Mouse (Mus musculus) urinary bladder, adult 2 months (tissue): ENCODE data around the gene Lhfp. TPM values are rescaled to one million over a fixed set of nuclear protein-coding genes. Genes with fewer than 3 reads are reported as not detected.
"Not testable (repeated sequence)": the region's sequence is repeated elsewhere in the genome, so short reads cannot be mapped to it uniquely, and the experiment has no call there.

Experiments used
- DNase-seq: peaks from one replicate; pipeline ENCODE4 v3.0.0; 2022; ENCODE audit warnings: low spot score
- polyA plus RNA-seq: library from polyadenylated mRNA; depleted of rRNA; stranded (reverse); fragments of >200 nt; gene quantifications from 2 replicates; pipeline ENCODE4 v1.2.3, GENCODE M21; 2012

The Lhfp gene
- polyA plus RNA-seq, 1 experiment = 112 TPM

GRCm38 (mm10) chr3:53100210-53100609 lies 58.9 kb downstream of the Lhfp start:
- DNase-seq = no peak

DNA sequence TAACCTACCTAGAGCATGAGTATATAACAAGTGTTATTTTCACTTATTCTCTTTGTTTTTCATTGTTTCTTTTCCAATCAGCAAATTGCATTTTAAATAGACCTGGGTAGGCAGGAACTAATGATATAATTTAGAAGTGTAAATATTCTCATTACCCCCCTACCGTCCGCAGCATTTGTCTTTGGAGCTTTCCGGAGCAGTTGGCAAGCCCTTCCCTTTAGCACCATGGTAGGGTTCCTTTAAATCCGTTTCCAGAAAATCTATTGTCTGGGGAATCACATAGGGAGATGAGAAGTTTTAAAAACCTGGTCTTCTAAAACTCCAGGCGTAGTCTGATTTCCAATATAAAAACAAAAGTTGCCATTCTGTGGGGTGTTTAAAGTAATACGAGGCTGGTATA lies 59.5 kb downstream of the Lhfp start:
- DNase-seq = no peak

DNA sequence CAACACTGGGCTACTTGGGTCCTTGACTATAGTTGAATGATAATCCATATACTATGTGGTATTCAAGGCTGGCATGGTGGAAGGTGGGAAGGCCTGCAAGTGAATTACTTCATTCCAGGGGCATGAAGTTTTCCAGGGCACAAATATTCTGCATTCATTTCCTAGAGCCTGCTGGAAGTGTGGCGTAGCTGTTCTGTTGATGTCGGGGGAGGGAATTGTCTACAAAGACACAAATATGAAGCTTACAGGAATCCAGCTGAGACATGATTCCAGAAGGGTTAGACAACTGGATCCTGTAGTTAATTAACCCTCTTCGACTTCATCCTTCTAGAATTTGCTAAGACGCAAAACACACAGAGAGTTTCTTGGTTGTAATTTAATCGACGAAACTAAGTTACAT lies 60.4 kb downstream of the Lhfp start:
- DNase-seq = no peak

- no peak for DNase-seq
Measured at GRCm38 (mm10) chr3:53102131-53102756, 60.9 kb downstream of the Lhfp start.

- DNase-seq = no peak
Measured at GRCm38 (mm10) chr3:53102757-53103153, 61.4 kb downstream of the Lhfp start.

DNA sequence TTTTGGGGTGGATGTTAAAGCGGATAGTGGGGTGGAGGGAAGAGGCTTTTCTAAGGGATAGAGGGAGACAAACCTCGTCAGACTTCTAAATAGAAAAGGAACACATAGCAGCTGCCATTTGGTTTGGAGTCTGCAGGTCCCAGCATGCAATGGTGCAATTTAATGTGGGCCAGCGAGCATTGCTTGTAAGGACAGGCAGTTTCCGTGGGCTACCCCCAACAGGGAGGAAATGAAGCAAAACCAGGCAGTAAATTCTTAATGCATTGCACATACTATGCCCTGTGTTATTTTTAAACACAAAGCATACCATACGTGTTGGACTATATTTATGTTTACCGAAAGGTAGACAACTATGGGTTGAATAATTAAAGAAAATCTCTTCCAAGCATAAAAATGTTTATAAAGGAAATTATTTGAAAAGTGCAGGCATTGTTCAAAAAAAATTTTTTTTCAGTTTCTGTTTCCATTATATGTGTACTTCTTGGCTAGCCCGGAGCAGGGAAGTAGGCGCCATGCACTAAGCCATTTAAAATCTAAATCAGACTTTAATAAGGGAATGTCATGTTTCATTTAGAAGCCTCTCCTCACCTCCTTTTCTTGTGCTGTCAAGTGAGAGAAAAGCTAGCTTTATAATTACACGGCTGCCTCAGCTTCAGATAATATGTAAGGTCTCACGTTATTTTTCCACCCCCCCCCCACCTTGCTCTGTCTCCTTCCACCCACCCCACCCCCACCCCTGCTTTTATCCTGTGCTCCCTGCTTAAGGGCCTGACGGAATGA lies 67.5 kb downstream of the Lhfp start:
- DNase-seq = no peak

GRCm38 (mm10) chr3:53109879-53110278 lies 68.6 kb downstream of the Lhfp start:
- DNase-seq = no peak

GRCm38 (mm10) chr3:53112048-53112447 lies 70.7 kb downstream of the Lhfp start:
- no peak for DNase-seq

GRCm38 (mm10) chr3:53118755-53119154 lies 77.4 kb downstream of the Lhfp start:
- DNase-seq = not testable (repeated sequence)

DNA sequence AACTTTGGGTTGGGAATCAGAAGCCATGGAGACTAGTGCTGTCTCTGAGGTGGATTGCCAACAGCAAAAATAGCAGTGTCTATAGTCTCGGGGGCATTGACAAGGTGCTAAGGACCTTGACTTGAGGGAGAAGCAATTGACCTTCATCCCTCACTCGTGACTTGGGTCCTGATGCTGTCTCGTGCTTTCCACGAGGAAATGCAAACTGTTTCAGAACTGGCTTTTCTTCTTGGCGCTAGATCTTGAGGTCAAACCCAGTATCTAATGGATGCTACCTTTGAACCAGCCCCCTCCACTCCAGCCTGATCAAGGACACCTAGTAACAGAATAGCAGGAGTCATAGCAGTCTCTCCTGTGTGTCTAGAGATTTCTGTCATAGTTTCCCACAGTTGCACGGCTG lies 78.7 kb downstream of the Lhfp start:
- DNase-seq = no peak

DNA sequence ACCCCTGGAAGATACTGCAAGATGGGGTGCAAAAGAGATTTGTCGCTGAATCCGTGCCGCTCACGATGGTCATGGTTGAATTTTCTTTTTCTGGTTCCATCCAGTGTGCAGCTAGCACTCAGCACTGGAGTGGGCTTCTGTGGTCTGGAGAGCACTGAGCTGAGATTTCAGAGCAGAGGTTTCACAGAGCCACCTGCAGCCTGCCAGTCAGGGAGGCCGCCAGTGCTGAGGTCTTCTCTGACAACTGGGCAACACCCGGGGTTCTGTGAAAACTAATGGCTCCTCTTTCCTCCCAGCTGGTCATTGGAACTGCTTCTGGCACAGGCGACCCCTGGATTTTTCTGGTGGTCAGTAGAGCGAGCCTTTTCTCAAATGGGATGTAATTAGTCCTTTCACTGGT lies 84.2 kb downstream of the Lhfp start:
- DNase-seq = no peak

DNA sequence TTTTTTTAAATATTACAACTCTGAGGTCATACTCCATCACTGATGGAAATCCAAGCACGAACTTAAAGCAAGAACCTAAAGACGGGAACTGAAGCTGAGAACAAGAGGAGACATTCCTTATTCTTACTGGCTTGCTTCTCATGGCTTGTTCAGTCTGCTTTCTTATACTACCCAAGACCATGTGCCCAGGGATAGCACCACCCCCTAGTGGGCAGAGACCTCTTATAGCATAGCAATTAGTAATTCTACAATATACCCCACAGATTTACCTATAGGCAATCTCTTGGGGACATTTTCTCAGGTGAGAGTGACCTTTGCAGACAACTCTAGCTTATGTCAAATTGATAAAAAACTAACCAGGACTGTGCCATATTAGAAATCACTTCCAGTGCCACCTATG lies 97.5 kb downstream of the Lhfp start:
- no peak for DNase-seq

DNA sequence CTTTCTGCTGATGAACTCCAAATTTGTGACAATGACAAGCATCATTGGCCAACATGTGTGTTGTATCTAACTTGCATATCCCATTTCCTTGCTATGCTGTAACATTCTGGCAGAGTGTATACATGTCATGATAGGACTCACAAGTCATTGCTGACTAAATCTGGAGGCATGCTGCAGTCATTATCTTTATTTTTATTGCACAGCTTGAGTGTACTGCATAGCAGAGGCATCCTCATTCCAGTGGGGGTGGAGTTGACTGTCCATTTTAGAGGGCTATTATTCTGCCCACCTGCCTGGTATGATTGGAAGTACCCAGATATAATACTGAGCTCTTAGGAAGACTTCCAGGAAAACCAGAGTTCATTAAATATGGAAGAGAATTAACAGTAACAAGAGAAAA lies 97.9 kb downstream of the Lhfp start:
- no peak for DNase-seq

DNA sequence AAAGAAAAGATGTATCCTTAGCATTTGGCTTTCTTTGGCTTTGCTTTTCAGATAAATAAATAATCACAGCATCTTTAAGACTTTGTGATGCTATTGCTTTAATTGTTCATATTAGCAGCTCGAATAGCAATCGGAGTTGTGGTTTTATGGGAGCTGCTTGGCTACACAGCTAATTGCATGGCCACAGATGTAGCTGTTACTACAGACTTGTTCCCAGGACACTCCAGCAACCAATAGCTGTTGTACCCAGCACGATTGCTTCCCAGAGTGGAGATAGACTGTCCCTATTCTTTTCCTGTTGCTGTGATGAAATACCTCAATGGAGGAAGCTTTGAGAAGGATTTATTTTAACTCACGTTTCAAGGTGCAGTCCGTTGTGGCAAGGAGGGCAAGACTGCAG lies 98.3 kb downstream of the Lhfp start:
- no peak for DNase-seq

DNA sequence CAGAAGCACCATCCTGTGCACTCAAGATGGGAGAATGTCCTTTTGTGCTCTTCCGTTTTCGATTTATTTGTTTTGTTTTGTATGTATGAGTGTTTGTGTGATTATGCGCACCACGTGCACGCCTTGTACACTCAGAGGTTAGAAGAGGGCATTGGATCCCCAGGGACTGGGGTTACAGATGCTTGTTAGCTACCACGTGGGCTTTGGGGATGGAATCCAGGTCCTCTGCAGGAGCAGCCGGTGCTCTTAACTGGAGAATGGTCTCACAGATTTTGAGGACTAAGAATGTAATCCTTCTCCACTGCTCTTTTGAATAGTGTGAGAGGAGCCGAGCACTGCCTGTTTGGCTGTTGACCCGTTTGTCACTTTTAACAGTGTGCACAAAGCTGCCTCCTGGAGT lies 101.2 kb downstream of the Lhfp start:
- DNase-seq = no peak

GRCm38 (mm10) chr3:53145526-53145925 lies 104.2 kb downstream of the Lhfp start:
- no peak for DNase-seq

DNA sequence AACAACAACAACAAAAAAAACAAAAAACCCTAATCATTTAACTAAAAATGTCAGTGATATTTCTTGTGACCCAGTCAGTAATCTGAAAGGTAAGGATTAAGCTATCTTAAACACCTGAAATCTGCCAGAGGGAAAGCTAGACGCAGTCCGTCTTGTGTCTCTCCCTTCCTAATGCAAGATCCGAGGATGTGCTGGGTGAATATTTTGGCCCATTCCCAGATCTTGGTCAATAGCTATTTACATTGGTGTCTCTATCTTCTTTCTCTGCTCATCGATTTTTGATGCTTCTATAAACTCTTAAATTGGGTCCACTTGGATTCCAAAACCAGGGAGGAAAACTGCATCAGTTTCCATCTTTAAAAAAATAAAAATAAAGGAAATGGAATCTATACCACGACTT lies 104.6 kb downstream of the Lhfp start:
- DNase-seq = no peak

- DNase-seq = no peak
Measured at GRCm38 (mm10) chr3:53147001-53147400, 105.7 kb downstream of the Lhfp start.

GRCm38 (mm10) chr3:53148751-53149150 lies 107.4 kb downstream of the Lhfp start:
- no peak for DNase-seq

DNA sequence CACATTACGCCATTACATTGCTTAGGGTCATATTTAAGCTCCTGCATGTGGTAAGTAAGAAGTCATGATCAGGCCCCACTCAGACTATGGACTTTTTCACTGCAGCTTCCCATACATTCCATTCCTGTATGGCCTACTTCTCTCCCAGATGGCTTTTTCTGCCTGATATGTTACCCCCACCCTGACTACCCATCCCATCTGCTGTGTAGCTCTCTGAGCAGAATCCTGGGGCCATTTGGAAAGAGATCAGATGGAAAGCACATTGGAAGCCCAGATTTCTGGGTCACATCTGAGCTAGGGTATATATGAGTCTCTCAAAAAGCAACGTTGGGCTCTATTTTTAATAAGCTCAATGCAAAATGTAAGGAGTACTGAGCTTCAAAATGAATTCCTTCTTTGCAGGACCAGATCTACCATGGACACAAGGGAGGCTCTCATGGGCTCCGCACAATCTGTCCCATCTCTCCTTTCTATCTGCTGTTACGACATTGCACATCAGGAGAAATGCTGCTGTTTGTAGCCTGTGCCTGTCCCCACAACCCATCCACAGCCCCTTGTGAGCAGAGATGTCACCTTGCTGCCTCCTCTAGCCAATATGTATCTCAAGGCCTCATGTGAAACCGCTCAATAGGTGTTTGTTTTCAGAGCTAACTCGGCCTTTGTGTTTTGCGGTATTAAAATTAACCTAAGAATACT lies 108.4 kb downstream of the Lhfp start:
- DNase-seq = no peak

DNA sequence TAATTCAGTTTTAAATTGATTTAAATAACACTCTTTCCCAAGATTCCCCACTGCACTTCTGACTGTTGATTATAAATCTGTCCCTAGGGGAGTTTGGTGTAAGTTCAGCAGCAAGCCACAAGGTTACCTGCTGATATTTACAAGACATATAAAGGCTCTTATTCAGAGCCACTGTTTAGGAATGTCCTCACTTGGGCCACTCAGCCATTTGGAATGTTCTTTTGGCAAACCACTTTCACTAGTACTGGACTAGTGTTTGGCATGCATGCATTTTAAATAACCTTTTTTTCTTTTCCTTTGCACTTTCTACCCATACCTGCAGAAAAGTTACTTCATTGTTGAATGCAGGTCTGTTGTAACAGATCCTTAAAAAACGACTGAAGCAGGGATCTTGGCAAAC lies 109.8 kb downstream of the Lhfp start:
- DNase-seq = no peak

GRCm38 (mm10) chr3:53151607-53152006 lies 110.3 kb downstream of the Lhfp start:
- DNase-seq = no peak

DNA sequence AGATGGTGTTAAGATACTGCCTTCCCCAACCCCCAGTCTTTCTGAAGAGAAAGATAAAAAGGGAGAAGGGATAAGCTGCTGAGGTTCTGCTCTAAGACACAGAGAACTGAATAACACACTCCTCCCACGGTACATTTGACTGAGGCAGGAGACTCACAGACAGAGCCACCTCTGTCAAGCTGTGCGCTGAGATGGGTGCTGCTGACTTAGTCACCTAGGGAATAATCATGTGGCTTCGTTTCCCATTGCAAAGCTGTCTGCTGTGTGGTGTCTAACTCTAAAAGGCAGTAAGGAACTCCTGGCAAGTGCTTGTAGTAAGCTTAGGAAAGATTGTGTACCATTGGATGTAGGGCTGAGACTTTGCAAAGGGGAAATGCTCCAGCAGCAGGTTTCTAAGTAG lies 120.6 kb downstream of the Lhfp start:
- no peak for DNase-seq
